Comparison of ENCODE assay signal across 8 mouse cellular contexts in genomic region chr4:136898637-136899036, GRCm38 (mm10). TPM values are rescaled to one million over a fixed set of nuclear protein-coding genes. Genes with fewer than 3 reads are reported as not detected.
A peak's percentile ranks its signal among the peaks of the same experiment; 100 is the strongest.
DNase-seq lines count a peak whose midpoint lies in the region; ATAC-seq and TF ChIP-seq lines count a peak whose summit lies in the region.

TSS of gene C1qa (minus strand) at chr4:136898803.

- WGBS in heart, embryonic 13.5 days = 66% methylated on average over 9 of the region's 9 CpGs

- H3K9ac ChIP-seq in heart, embryonic 13.5 days = no peak within 1 kb of the TSS

- H3K27ac ChIP-seq in left cerebral cortex, adult 2 months = no peak within 1 kb of the TSS
- H3K27ac ChIP-seq in heart, embryonic 13.5 days (replicated peaks) = no peak within 1 kb of the TSS

- no peak within 1 kb of the TSS for H3K4me3 ChIP-seq in left cerebral cortex, adult 2 months
- no peak within 1 kb of the TSS for H3K4me3 ChIP-seq in heart, embryonic 13.5 days

- no peaks in the 10 kb centered on the region for H3K36me3 ChIP-seq in heart, embryonic 13.5 days

- no peak within 1 kb of the TSS for H3K4me2 ChIP-seq in heart, embryonic 13.5 days

- TF ChIP-seq CTCF in left cerebral cortex, adult 2 months (IDR thresholded peaks at IDR 0.05) = no peak

- no peak for DNase-seq in left cerebral cortex, adult 2 months (ENCODE audit: extremely low spot score in 1 of 2, low spot score in 2 of 2)
- no peak for DNase-seq in left cerebral cortex, adult 11 months (ENCODE audit: low spot score)
- peak; percentile 49 for DNase-seq in brain, adult 2 months (ENCODE audit: low read depth, low spot score)
- DNase-seq in layer of hippocampus, postnatal 25 days (ENCODE audit: extremely low spot score in 1 of 2, low spot score in 1 of 2) = no peak
- DNase-seq in skeletal muscle tissue, adult 2 months (ENCODE audit: low read depth, low spot score) = peak; percentile 42
- no peak for DNase-seq in urinary bladder, postnatal 14 days (ENCODE audit: low spot score)
- no peak for DNase-seq in embryo, embryonic 10 days (ENCODE audit: low spot score)

- H3K27me3 ChIP-seq in heart, embryonic 13.5 days (replicated peaks) = peaks cover 97% of the 10 kb centered on the region

- intact Hi-C loops in left cerebral cortex, adult 2 months (cut with DNase I) = loop anchor here (10.0 kb wide), 1 partner anchor 506 kb away; the partner anchor contains the start of gene Cela3a

- no peaks in the 10 kb centered on the region for H3K4me1 ChIP-seq in heart, embryonic 13.5 days

- H3K9me3 ChIP-seq in heart, embryonic 13.5 days = no peaks in the 10 kb centered on the region

- no peak for ATAC-seq in heart, embryonic 13.5 days (ENCODE audit: extremely low read depth, insufficient number of reproducible peaks, low FRiP score, low TSS enrichment)

RNA-seq across cellular contexts. Expression of gene C1qa, which starts in this region (rescaled TPM):
- 10 to 100 TPM; 44.5 to 48.3 TPM for total RNA-seq in left cerebral cortex, adult 2 months (2021)
- 18.6 and 23.6 TPM in 2 replicates for polyA plus RNA-seq in heart, embryonic 13.5 days (2015; fragmentation: Nextera tagmentation; extraction: Ambion mirVana)
- 10 to 100 TPM; 48.2 to 51.3 TPM for total RNA-seq in layer of hippocampus, postnatal 25 days (2021)

Comparison
In these comparisons a context has a peak if more than half of its experiments do, and no peak if none do; other contexts are left out.
1. DNase-seq: peak in brain, adult 2 months (single experiment) and skeletal muscle tissue, adult 2 months (single experiment); none in left cerebral cortex, adult 2 months (0 of 2), left cerebral cortex, adult 11 months (single experiment), layer of hippocampus, postnatal 25 days (0 of 2), urinary bladder, postnatal 14 days (single experiment) and embryo, embryonic 10 days (single experiment).